Mouse (Mus musculus) limb, embryonic 14.5 days (tissue): ENCODE results near the gene Senp3. TPM values are rescaled to one million over a fixed set of nuclear protein-coding genes. Genes with fewer than 3 reads are reported as not detected.
"Not testable (repeated sequence)": the region's sequence is repeated elsewhere in the genome, so short reads cannot be mapped to it uniquely, and the experiment has no call there.

Experiments used
- ATAC-seq: fragments of 200-750 bp; cut with Nextera tagmentation; 2 replicates; pipeline ENCODE4 v1.8.0; 2017; ENCODE audit warnings: low read depth, moderate number of reproducible peaks, moderate TSS enrichment; ENCODE audit not compliant: low FRiP score
- DNase-seq: peaks from one replicate; pipeline ENCODE4 v3.0.0-alpha.2; 2015; ENCODE audit warnings: low spot score
- H3K27ac ChIP-seq: fragments of 300-500 bp; sonication (generic); replicated peaks from 2 replicates; pipeline ENCODE4 v1.5.1; 2014; ENCODE audit warnings: low read depth, mild to moderate bottlenecking, low read length, moderate library complexity, mixed read lengths
- H3K27me3 ChIP-seq: fragments of 300-500 bp; sonication (generic); 2 replicates; pipeline ENCODE4 v1.6.1; 2014; ENCODE audit warnings: low read length, mixed read lengths; ENCODE audit not compliant: control insufficient read depth, insufficient read depth
- H3K36me3 ChIP-seq: fragments of 300-500 bp; sonication (generic); 2 replicates; pipeline ENCODE4 v1.6.1; 2014; ENCODE audit warnings: mild to moderate bottlenecking, low read length, moderate library complexity, mixed read lengths; ENCODE audit not compliant: control insufficient read depth, insufficient read depth
- H3K4me1 ChIP-seq: fragments of 300-500 bp; sonication (generic); 2 replicates; pipeline ENCODE4 v1.6.1; 2014; ENCODE audit warnings: antibody characterized with exemption, low read length, mixed read lengths; ENCODE audit not compliant: control insufficient read depth, insufficient read depth
- H3K4me2 ChIP-seq: fragments of 300-500 bp; sonication (generic); replicated peaks from 2 replicates; pipeline ENCODE4 v1.6.1; 2014; ENCODE audit warnings: low read depth, mild to moderate bottlenecking, low read length, moderate library complexity; ENCODE audit not compliant: severe bottlenecking
- H3K4me3 ChIP-seq: fragments of 300-500 bp; sonication (generic); replicated peaks from 2 replicates; pipeline ENCODE4 v1.5.1; 2014; ENCODE audit warnings: low read length
- H3K9ac ChIP-seq: fragments of 300-500 bp; sonication (generic); 2 replicates; pipeline ENCODE4 v1.6.1; 2014; ENCODE audit warnings: mild to moderate bottlenecking, low read depth, low read length, moderate library complexity; ENCODE audit not compliant: severe bottlenecking
- H3K9me3 ChIP-seq: fragments of 300-500 bp; sonication (generic); 2 replicates; pipeline ENCODE4 v1.6.1; 2016; ENCODE audit warnings: low read length; ENCODE audit not compliant: control insufficient read depth
- POLR2A ChIP-seq: fragments of 200-500 bp; IDR thresholded peaks from 2 replicates; pipeline ENCODE4 v1.8.0; 2012; ENCODE audit warnings: inconsistent platforms, mild to moderate bottlenecking, moderate library complexity, borderline replicate concordance; ENCODE audit not compliant: insufficient read depth, insufficient read length; ENCODE audit errors: extremely low read depth
- WGBS: fragments of 180-500 bp; shearing (Covaris S2); extraction: QIAGEN DNeasy Blood & Tissue Kit; methylation state at CpG from one replicate; pipeline ENCODE4 v1.1.7; 2014; 5-methylcytosine and 5-hydroxymethylcytosine counted together
- polyA plus RNA-seq, 2 experiments: library from polyadenylated mRNA; depleted of rRNA in 1 of 2; stranded (reverse) in 1 of 2; unstranded in 1 of 2; fragments of >200 nt; fragmentation: Nextera tagmentation in 1 of 2; extraction: Ambion mirVana in 1 of 2; gene quantifications; 2 replicates each; pipeline versions ENCODE4 v1.2.1 to v1.2.3; 2012 to 2014

The Senp3 gene
- 172 and 297 TPM in 2 replicates for polyA plus RNA-seq (2012; rRNA removed)
- 95.4 and 99.0 TPM in 2 replicates for polyA plus RNA-seq (2014; fragmentation: Nextera tagmentation; extraction: Ambion mirVana)

GRCm38 (mm10) chr11:69681314-69682208 is at the start of gene Senp3:
Gene Senp3, minus strand, starts transcription at chr11:69682084.
- H3K4me3 ChIP-seq, result peak within 1 kb of the TSS; percentile 87
- DNase-seq (peak; percentile 97), ATAC-seq (peak; percentile 92)
- no peaks in the 10 kb centered on the region for H3K27me3 ChIP-seq
- H3K9me3 ChIP-seq, result no peaks in the 10 kb centered on the region
- 2% methylated on average over 58 of the region's 80 CpGs for WGBS
- peak; percentile 77; the same call in 1 of the 2 replicates for TF ChIP-seq POLR2A
- H3K27ac ChIP-seq, result peak within 1 kb of the TSS; percentile 87
- peak within 1 kb of the TSS; percentile 74 for H3K9ac ChIP-seq
- H3K4me2 ChIP-seq, result peak within 1 kb of the TSS; percentile 88
- H3K36me3 ChIP-seq, result peaks cover 38% of the 10 kb centered on the region
- peaks cover 35% of the 10 kb centered on the region for H3K4me1 ChIP-seq

GRCm38 (mm10) chr11:69731408-69731807 is 49.5 kb upstream of the Senp3 start:
- not testable (repeated sequence) for H3K27ac ChIP-seq, H3K27me3 ChIP-seq, H3K9ac ChIP-seq, H3K4me3 ChIP-seq, H3K4me1 ChIP-seq, DNase-seq, H3K4me2 ChIP-seq, H3K9me3 ChIP-seq, ATAC-seq
- WGBS, result 81% methylated on average over 2 of the region's 3 CpGs
- peaks cover 39% of the 10 kb centered on the region for H3K36me3 ChIP-seq

- 23% methylated on average over 3 of the region's 3 CpGs for WGBS
- Histone ChIP-seq H3K27ac (no peak overlapping the region), H3K4me3 (no peak overlapping the region), H3K27me3 (no peaks in the 10 kb centered on the region), H3K4me2 (no peak overlapping the region), H3K36me3 (peaks cover 15% of the 10 kb centered on the region), H3K9ac (no peak overlapping the region), H3K4me1 (no peaks in the 10 kb centered on the region), H3K9me3 (no peaks in the 10 kb centered on the region)
- TF ChIP-seq POLR2A, result no peak
- no peak for DNase-seq
- no peak for ATAC-seq
These were observed 47.2 kb upstream of the Senp3 start for GRCm38 (mm10) chr11:69729063-69729462.

- 30% methylated on average over 5 of the region's 5 CpGs for WGBS
- Histone ChIP-seq H3K4me1 (no peaks in the 10 kb centered on the region), H3K27ac (no peak overlapping the region), H3K4me3 (no peak overlapping the region), H3K36me3 (no peaks in the 10 kb centered on the region), H3K27me3 (no peaks in the 10 kb centered on the region), H3K9me3 (no peaks in the 10 kb centered on the region), H3K9ac (no peak overlapping the region), H3K4me2 (no peak overlapping the region)
- TF ChIP-seq POLR2A, result no peak
- no peak for DNase-seq
- ATAC-seq, result no peak
These were observed 44.1 kb upstream of the Senp3 start for GRCm38 (mm10) chr11:69725951-69726350.

GRCm38 (mm10) chr11:69723074-69723473 is 41.2 kb upstream of the Senp3 start:
- H3K4me2 ChIP-seq, result no peak overlapping the region
- H3K9ac ChIP-seq, result no peak overlapping the region
- no peak overlapping the region for H3K27ac ChIP-seq
- 55% methylated on average over 2 of the region's 2 CpGs for WGBS
- ATAC-seq (no peak), DNase-seq (no peak)
- TF ChIP-seq POLR2A, result no peak
- H3K36me3 ChIP-seq, result no peaks in the 10 kb centered on the region
- no peaks in the 10 kb centered on the region for H3K9me3 ChIP-seq
- H3K4me1 ChIP-seq, result no peaks in the 10 kb centered on the region
- no peaks in the 10 kb centered on the region for H3K27me3 ChIP-seq
- no peak overlapping the region for H3K4me3 ChIP-seq
